Mouse (Mus musculus) embryonic fibroblast, embryonic 13.5 days (primary cell): ENCODE measurements at regions not wholly inside any gene's neighbourhood (a gene's known extent, or its start where the extent isn't known, plus 50 kb on each side); places are given as distances from the start of the nearest gene placed in this dataset.

ENCODE experiments used
- CTCF ChIP-seq: IDR thresholded peaks from 2 replicates; pipeline ENCODE4 v1.5.1; 2011; ENCODE audit warnings: mild to moderate bottlenecking, control low read depth, low read length, moderate library complexity, borderline replicate concordance; ENCODE audit not compliant: insufficient read depth
- POLR2A ChIP-seq: IDR thresholded peaks from 2 replicates; pipeline ENCODE4 v1.6.1; 2011; ENCODE audit warnings: low read depth, mild to moderate bottlenecking, control low read depth, low read length, moderate library complexity

DNA sequence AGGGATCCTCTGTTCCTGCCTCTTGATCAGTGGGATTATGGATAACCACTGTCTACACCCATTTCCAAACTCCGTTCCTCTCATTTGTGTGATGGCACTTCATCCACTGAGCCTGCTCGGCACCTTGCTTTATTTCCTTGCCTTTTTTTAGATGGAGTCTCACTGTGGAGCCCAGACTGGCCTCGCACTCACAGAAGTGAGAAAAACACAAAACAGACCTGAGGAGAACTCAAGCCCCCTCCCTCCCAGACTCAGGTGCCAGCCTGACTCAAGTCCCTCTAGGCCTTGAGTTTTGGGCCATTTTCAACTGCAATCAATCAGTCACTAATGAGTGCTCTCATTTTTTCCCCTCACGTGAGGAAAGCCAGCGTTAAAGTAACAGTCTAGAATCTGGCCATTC, 211.3 kb downstream of the Prdm2 start:
- TF ChIP-seq CTCF, result no peak
- TF ChIP-seq POLR2A, result no peak
